1 mouse cellular context compared by ENCODE assay signal in genomic region chr5:135076931-135077505, GRCm38 (mm10).
TF ChIP-seq lines count a peak whose summit lies in the region.

No protein-coding gene starts in this region.

TF ChIP-seq in CH12.LX, 34 proteins besides CTCF, POLR2A, EP300 and RAD21:
- TF ChIP-seq JUN (IDR thresholded peaks at IDR 0.05; ENCODE audit: insufficient read depth, low read depth, low read length) (no peak), ETS1 (conservative IDR thresholded peaks at IDR 0.05; ENCODE audit: low read depth, low read length) (no peak), MAZ (IDR thresholded peaks at IDR 0.05; ENCODE audit: low read depth, low read length) (no peak), TBP (conservative IDR thresholded peaks at IDR 0.05; ENCODE audit: low read depth, low read length) (no peak), SMC3 (IDR thresholded peaks at IDR 0.05; ENCODE audit: low read depth, low read length) (no peak), MXI1 (IDR thresholded peaks at IDR 0.05; ENCODE audit: low read depth, low read length) (no peak)
